Mouse (Mus musculus): ENCODE results near the gene Thra. TPM values are rescaled to one million over a fixed set of nuclear protein-coding genes. Genes with fewer than 3 reads are reported as not detected.

The Thra gene
- polyA plus RNA-seq, 1 experiment from 2014 or later = 9.5 TPM

GRCm38 (mm10) chr11:98750351-98751201 is 10.1 kb downstream of the Thra start:
- H3K4me3 ChIP-seq = peak overlapping the region; percentile 26; the same call in 1 of the 2 replicates
- 40% methylated on average over 17 of the region's 17 CpGs for WGBS
- peaks cover 93% of the 10 kb centered on the region for H3K4me1 ChIP-seq

DNA sequence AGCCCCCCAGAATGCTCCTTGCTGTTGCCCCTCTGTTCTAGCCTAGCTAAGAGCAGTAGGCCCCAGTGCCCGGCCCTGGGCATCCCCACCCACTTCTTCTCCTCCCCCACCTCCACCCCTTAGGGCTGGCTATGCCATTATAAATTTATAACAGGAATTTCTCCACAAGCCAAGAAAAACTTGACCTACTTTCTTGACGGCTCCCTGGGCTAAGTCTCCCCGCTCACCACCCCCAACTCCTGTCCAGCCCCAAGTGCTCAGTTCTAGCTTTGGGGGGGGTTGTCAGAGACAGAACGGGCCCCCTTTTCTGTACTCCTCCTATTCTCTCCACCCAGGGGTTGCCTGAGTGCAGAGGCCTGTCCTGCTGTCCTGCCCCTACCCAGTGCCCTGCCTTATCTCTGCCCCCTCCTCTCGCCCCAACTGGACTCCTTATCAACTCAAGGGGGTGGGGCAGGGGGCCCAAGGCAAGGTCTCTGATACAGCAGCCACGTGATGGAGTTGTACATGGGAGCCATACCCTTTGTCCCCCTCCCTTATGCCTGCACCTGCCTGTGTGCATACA is 10.9 kb downstream of the Thra start:
- Histone ChIP-seq H3K27ac (replicated peaks) (peak overlapping the region; percentile 85), H3K4me3 (peak overlapping the region; percentile 26; the same call in 1 of the 2 replicates)

More at GRCm38 (mm10) chr11:98750351-98751201, 10.1 kb downstream of the Thra start:
- no peak for DNase-seq (ENCODE audit: low spot score)
- Histone ChIP-seq H3K27ac (replicated peaks) (peak overlapping the region; percentile 85), H3K36me3 (peaks cover 10% of the 10 kb centered on the region; the same call in 1 of the 2 replicates), H3K27me3 (ENCODE audit: low read depth, poor library complexity, severe bottlenecking) (peaks cover 7% of the 10 kb centered on the region; the same call in 1 of the 2 replicates), H3K9me3 (replicated peaks) (no peaks in the 10 kb centered on the region)

DNA sequence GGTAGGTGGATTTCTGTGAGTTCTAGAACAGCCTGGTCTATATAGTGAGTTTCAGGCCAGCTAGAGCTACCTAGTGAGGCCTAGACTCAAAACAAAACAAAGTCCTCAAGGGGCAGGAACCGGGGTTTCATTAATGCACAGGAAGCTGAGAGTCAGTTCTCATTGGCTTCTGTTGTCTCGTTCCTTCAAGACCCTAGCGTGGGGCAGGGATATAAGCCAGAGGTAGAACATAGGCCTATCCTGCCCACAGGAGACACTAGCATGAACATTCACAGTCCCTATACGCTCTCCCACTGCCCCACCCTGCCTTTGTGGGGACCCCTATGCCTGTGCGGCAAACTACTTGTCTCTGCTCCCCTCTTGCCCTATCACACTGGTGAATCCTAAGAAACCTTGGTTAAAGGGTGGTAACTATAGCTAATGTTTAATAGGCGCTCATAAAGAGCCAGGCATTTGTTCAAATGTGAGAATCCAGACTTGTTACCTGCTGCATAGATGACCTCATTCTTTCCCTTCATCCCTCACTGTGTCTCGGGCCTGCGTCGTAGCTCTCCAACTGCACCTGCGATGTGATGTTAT is 12.2 kb downstream of the Thra start:
- Histone ChIP-seq H3K4me1 (peaks cover 80% of the 10 kb centered on the region), H3K9me3 (replicated peaks) (no peaks in the 10 kb centered on the region), H3K4me3 (no peak overlapping the region), H3K27ac (replicated peaks) (peak overlapping the region; percentile 85; the same call in 1 of the 2 replicates), H3K27me3 (ENCODE audit: low read depth, poor library complexity, severe bottlenecking) (no peaks in the 10 kb centered on the region), H3K36me3 (peaks cover 19% of the 10 kb centered on the region; the same call in 1 of the 2 replicates)
- WGBS = 90% methylated on average over 10 of the region's 10 CpGs
- DNase-seq (ENCODE audit: low spot score) = no peak

More for the DNA sequence above, 10.9 kb downstream of the Thra start:
- Histone ChIP-seq H3K27me3 (ENCODE audit: low read depth, poor library complexity, severe bottlenecking) (no peaks in the 10 kb centered on the region; the same call in 1 of the 2 replicates), H3K9me3 (replicated peaks) (no peaks in the 10 kb centered on the region), H3K36me3 (peaks cover 14% of the 10 kb centered on the region; the same call in 1 of the 2 replicates), H3K4me1 (peaks cover 93% of the 10 kb centered on the region)
- no peak for DNase-seq (ENCODE audit: low spot score)
- 49% methylated on average over 6 of the region's 6 CpGs for WGBS

DNA sequence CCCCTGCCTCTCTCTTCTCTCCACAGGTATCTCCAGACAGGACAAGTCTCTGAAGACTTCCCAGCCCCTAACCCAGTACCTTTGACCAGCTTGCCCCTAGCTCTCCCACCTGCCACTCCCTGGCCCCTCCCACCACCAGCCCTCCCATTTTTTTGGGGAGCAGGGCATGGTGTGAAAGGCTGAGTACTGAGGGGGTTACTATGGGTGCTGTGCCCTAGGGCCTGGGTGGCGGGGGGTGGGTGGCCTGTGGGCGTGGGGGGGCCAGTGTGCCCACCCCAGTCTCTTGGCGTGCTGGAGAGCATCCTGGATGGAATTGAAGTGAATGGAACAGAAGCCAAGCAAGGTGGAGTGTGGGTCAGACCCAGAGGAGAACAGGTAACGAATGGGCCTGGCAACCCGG is 12.8 kb downstream of the Thra start:
- DNase-seq (ENCODE audit: low spot score) = no peak
- H3K4me3 ChIP-seq = no peak overlapping the region
- H3K4me1 ChIP-seq = peaks cover 74% of the 10 kb centered on the region
- peaks cover 20% of the 10 kb centered on the region for H3K36me3 ChIP-seq
- 93% methylated on average over 5 of the region's 5 CpGs for WGBS
- H3K27me3 ChIP-seq (ENCODE audit: low read depth, poor library complexity, severe bottlenecking) = no peaks in the 10 kb centered on the region
- no peak overlapping the region for H3K27ac ChIP-seq (replicated peaks)
- H3K9me3 ChIP-seq (replicated peaks) = no peaks in the 10 kb centered on the region

DNA sequence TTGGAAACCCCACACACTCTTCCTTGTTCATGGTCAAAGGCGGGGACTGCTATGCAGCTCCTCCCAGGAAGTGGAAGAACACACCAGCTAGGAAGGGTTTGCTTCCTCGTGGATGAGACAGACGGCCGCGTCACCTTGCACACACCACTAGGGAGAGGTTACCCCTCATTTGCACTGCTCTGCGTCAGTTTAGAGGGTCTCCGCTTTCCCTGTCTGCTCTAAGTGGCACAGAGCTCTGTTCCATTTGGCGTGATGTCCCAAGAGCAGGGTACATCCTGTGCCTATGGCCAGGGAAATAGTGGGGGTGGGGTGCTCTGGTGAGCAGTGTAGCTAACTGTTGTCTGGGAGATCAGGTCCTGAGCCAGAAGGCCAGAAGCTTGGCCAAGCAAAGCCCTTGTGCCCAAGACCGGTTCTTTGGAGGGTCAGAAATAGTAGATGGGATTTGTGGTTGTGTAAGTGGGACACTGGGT is 13.7 kb downstream of the Thra start:
- H3K36me3 ChIP-seq = peaks cover 25% of the 10 kb centered on the region
- 80% methylated on average over 9 of the region's 9 CpGs for WGBS
- 0 out of 2 replicates have a peak overlapping the region, but pooled peaks have one; percentile 5 for H3K4me3 ChIP-seq
- H3K27ac ChIP-seq (replicated peaks) = peak overlapping the region; percentile 64
- no peak for DNase-seq (ENCODE audit: low spot score)
- H3K9me3 ChIP-seq (replicated peaks) = no peaks in the 10 kb centered on the region
- H3K4me1 ChIP-seq = peaks cover 65% of the 10 kb centered on the region
- no peaks in the 10 kb centered on the region for H3K27me3 ChIP-seq (ENCODE audit: low read depth, poor library complexity, severe bottlenecking)

- H3K36me3 ChIP-seq = peaks cover 25% of the 10 kb centered on the region
- no peaks in the 10 kb centered on the region for H3K27me3 ChIP-seq (ENCODE audit: low read depth, poor library complexity, severe bottlenecking)
- 22% methylated on average over 7 of the region's 7 CpGs for WGBS
- peak overlapping the region; percentile 64 for H3K27ac ChIP-seq (replicated peaks)
- peak; percentile 84 for DNase-seq (ENCODE audit: low spot score)
- H3K9me3 ChIP-seq (replicated peaks) = no peaks in the 10 kb centered on the region
- peaks cover 60% of the 10 kb centered on the region for H3K4me1 ChIP-seq
- 0 out of 2 replicates have a peak overlapping the region, but pooled peaks have one; percentile 5 for H3K4me3 ChIP-seq
Measured at GRCm38 (mm10) chr11:98754621-98755181, 14.3 kb downstream of the Thra start.

GRCm38 (mm10) chr11:98755726-98756380 is 15.4 kb downstream of the Thra start:
- no peak for DNase-seq (ENCODE audit: low spot score)
- no peaks in the 10 kb centered on the region for H3K27me3 ChIP-seq (ENCODE audit: low read depth, poor library complexity, severe bottlenecking)
- 89% methylated on average over 6 of the region's 6 CpGs for WGBS

GRCm38 (mm10) chr11:98756711-98757110 is 16.3 kb downstream of the Thra start:
- Histone ChIP-seq H3K27ac (replicated peaks) (no peak overlapping the region), H3K4me1 (peaks cover 40% of the 10 kb centered on the region), H3K27me3 (ENCODE audit: low read depth, poor library complexity, severe bottlenecking) (no peaks in the 10 kb centered on the region), H3K9me3 (replicated peaks) (no peaks in the 10 kb centered on the region), H3K36me3 (peaks cover 39% of the 10 kb centered on the region), H3K4me3 (no peak overlapping the region)
- no peak for DNase-seq (ENCODE audit: low spot score)
- WGBS = 90% methylated on average over 12 of the region's 12 CpGs

More at GRCm38 (mm10) chr11:98755726-98756380, 15.4 kb downstream of the Thra start:
- no peak overlapping the region for H3K4me3 ChIP-seq
- H3K36me3 ChIP-seq = peaks cover 32% of the 10 kb centered on the region
- peaks cover 48% of the 10 kb centered on the region for H3K4me1 ChIP-seq
- H3K27ac ChIP-seq (replicated peaks) = 0 out of 2 replicates have a peak overlapping the region, but pooled peaks have one; percentile 42
- no peaks in the 10 kb centered on the region for H3K9me3 ChIP-seq (replicated peaks)

DNA sequence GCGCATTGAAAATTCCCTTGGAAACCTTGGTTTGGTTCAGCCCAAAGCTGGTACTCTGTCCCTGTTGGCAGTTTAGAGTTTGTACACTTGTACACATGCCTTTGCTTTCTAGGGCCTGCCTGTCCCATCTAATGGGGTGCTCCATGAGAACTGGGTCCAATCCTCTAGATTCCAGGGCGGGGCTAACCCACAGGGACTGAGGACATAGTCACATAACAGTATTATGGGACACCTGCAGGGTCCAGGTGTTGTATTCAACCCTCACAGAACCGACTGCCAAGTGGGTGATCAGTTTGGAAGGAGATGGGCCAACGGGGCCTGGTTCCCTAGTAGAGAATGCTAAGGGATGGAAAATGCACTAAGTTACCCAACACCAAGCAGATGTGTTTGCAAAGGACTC is 21.5 kb downstream of the Thra start:
- H3K36me3 ChIP-seq = peaks cover 56% of the 10 kb centered on the region
- 95% methylated on average over 4 of the region's 4 CpGs for WGBS
- no peak for DNase-seq (ENCODE audit: low spot score)
- H3K27me3 ChIP-seq (ENCODE audit: low read depth, poor library complexity, severe bottlenecking) = no peaks in the 10 kb centered on the region
- peaks cover 25% of the 10 kb centered on the region for H3K4me1 ChIP-seq
- no peaks in the 10 kb centered on the region for H3K9me3 ChIP-seq (replicated peaks)
- no peak overlapping the region for H3K27ac ChIP-seq (replicated peaks)
- H3K4me3 ChIP-seq = no peak overlapping the region

DNA sequence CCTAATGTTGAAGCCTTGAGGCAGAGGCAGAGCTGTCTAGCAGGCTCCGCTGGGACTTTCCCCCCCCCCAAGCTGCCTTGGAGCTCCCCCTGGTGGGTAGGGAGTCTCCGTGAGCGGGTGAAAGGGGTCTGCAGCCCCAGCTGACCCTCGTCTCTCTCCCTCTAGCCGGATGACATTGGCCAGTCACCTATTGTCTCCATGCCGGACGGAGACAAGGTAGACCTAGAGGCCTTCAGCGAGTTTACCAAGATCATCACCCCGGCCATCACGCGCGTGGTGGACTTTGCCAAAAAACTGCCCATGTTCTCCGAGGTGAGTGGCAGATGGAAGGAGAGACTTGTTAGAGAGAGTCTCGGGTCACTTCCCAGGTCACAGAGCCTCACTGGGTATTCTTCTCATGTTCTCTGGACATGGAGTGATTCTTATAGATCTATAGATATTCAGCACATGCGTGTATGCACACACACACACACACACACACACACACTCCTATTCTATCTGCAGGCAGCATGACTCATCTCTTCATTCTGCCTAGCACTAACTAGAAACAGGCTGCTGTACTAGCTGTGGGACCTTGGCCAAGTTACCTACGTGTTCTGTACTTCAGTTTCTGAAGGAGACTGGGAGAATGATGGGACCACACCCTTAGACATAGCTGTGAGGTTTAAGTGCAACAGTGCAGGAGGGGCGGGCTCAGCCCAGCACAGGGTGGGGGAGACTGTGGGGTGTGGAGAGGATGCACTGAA is 22.5 kb downstream of the Thra start:
- Histone ChIP-seq H3K36me3 (peaks cover 55% of the 10 kb centered on the region), H3K9me3 (replicated peaks) (no peaks in the 10 kb centered on the region), H3K27ac (replicated peaks) (no peak overlapping the region), H3K4me3 (no peak overlapping the region), H3K4me1 (peaks cover 34% of the 10 kb centered on the region), H3K27me3 (ENCODE audit: low read depth, poor library complexity, severe bottlenecking) (no peaks in the 10 kb centered on the region)
- 70% methylated on average over 17 of the region's 17 CpGs for WGBS
- DNase-seq (ENCODE audit: low spot score) = no peak

DNA sequence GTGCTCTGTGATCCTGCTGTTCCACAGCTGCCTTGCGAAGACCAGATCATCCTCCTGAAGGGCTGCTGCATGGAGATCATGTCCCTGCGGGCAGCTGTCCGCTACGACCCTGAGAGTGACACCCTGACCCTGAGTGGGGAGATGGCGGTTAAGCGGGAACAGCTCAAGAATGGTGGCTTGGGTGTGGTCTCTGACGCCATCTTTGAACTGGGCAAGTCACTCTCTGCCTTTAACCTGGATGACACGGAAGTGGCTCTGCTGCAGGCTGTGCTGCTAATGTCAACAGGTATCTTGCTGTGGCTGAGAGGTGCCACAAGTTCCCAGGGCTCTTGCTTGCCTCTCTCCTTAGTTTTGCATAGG is 23.0 kb downstream of the Thra start:
- no peak for DNase-seq (ENCODE audit: low spot score)
- no peak overlapping the region for H3K4me3 ChIP-seq
- WGBS = 89% methylated on average over 8 of the region's 8 CpGs
- H3K27me3 ChIP-seq (ENCODE audit: low read depth, poor library complexity, severe bottlenecking) = no peaks in the 10 kb centered on the region
- H3K9me3 ChIP-seq (replicated peaks) = no peaks in the 10 kb centered on the region
- H3K36me3 ChIP-seq = peaks cover 52% of the 10 kb centered on the region
- H3K27ac ChIP-seq (replicated peaks) = no peak overlapping the region
- H3K4me1 ChIP-seq = peaks cover 40% of the 10 kb centered on the region

All from midbrain, embryonic 10.5 days (tissue).